Mouse (Mus musculus): Measurements from ENCODE around the gene Akr1b8. TPM values are rescaled to one million over a fixed set of nuclear protein-coding genes. Genes with fewer than 3 reads are reported as not detected.
"Not testable (repeated sequence)": the region's sequence is repeated elsewhere in the genome, so short reads cannot be mapped to it uniquely, and the experiment has no call there.

The Akr1b8 gene
- polyA plus RNA-seq, 1 experiment from 2014 or later, result 17.9 TPM

- H3K4me1 ChIP-seq; H3K4me3 ChIP-seq; H3K9ac ChIP-seq; H3K36me3 ChIP-seq; H3K27ac ChIP-seq; H3K9me3 ChIP-seq; H3K27me3 ChIP-seq; ATAC-seq (ENCODE audit: insufficient number of reproducible peaks, insufficient read depth, low FRiP score, low TSS enrichment); H3K4me2 ChIP-seq (replicated peaks): not testable (repeated sequence)
- WGBS, result 59% methylated on average over 1 of the region's 1 CpGs
These were observed 59.5 kb downstream of the Akr1b8 start for GRCm38 (mm10) chr6:34413386-34413785.

GRCm38 (mm10) chr6:34416521-34416920 is 62.6 kb downstream of the Akr1b8 start:
- Histone ChIP-seq H3K4me2 (replicated peaks) (no peak overlapping the region), H3K27me3 (no peaks in the 10 kb centered on the region), H3K9me3 (no peaks in the 10 kb centered on the region), H3K27ac (no peak overlapping the region), H3K36me3 (no peaks in the 10 kb centered on the region), H3K4me3 (no peak overlapping the region), H3K4me1 (no peaks in the 10 kb centered on the region), H3K9ac (no peak overlapping the region)
- 94% methylated on average over 2 of the region's 2 CpGs for WGBS
- ATAC-seq (ENCODE audit: insufficient number of reproducible peaks, insufficient read depth, low FRiP score, low TSS enrichment), result no peak

Other genes starting within 250 kb of the Akr1b8 start
- gene Slc35b4, start 177.0 kb upstream of the Akr1b8 start, polyA plus RNA-seq (2016; fragmentation: Nextera tagmentation; extraction: Ambion mirVana), result 48.3 and 50.5 TPM in 2 replicates
- gene Akr1b3, start 36.6 kb upstream of the Akr1b8 start, polyA plus RNA-seq (2016; fragmentation: Nextera tagmentation; extraction: Ambion mirVana), result 172 and 174 TPM in 2 replicates
- 14.7 and 16.4 TPM in 2 replicates for gene Akr1b10, start 30.1 kb downstream of the Akr1b8 start, polyA plus RNA-seq (2016; fragmentation: Nextera tagmentation; extraction: Ambion mirVana)
- gene Akr1b7, start 58.2 kb downstream of the Akr1b8 start, polyA plus RNA-seq (2016; fragmentation: Nextera tagmentation; extraction: Ambion mirVana), result not detected in 2 replicates
- 49.2 and 55.1 TPM in 2 replicates for gene Bpgm, start 122.1 kb downstream of the Akr1b8 start, polyA plus RNA-seq (2016; fragmentation: Nextera tagmentation; extraction: Ambion mirVana)
- 342 and 370 TPM in 2 replicates for gene Cald1, start 244.4 kb downstream of the Akr1b8 start, polyA plus RNA-seq (2016; fragmentation: Nextera tagmentation; extraction: Ambion mirVana)